Comparison of ENCODE assay signal across 23 mouse cellular contexts in the genomic region with DNA sequence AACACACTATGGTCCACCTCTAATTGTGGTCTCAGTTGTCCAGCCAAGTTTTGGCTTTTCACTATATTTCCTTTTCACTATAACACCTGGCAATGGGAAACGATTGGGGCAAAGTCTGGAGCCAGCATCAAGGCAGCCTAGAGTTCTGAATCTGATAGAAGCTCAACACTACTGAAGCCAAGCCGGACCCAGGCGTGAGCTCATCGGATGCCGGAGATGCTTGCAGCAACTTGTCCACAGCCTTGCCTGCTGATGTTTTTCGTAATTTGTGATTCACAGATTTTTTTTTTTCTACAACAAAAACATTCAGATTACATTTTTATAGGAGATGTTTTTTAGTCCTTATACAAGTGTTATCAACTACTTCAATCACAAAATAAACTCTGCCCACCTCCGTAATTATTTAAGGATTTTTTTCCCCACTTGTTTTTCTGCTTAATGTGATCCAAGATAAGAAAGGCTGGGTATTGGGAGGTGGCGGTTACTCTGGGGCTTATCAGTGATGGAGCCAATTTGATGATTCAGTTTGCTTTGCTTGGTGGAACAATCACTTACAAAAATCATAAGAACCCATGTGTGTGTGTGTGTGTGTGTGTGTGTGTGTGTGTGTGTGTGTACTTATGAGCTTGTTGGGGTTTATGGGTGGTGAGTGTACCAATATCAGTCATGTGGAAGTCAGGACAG. TPM values are rescaled to one million over a fixed set of nuclear protein-coding genes. Genes with fewer than 3 reads are reported as not detected.
DNase-seq lines count a peak whose midpoint lies in the region; ATAC-seq lines count a peak whose summit lies in the region.
"Had no signal": no experiment of that assay in that cellular context is flagged by ENCODE, and none has a peak within 500 bp of the region (broad histone marks: within the 10 kb centered on the region; RNA-seq: fewer than 3 reads in every experiment).

No protein-coding gene starts in this region.

- ATAC-seq in midbrain, embryonic 11.5 days (ENCODE audit: low FRiP score), result no peak
- no peak for ATAC-seq in midbrain, embryonic 13.5 days
- ATAC-seq: activated CD4-positive, CD25-positive, alpha-beta regulatory T cell, adult 4 months; CD4-positive, CD25-positive, alpha-beta regulatory T cell, adult 4 months; forebrain, embryonic 13.5 days; forebrain, embryonic 15.5 days; forebrain, postnatal 0 days; Patski had no signal

- no peaks in the 10 kb centered on the region for H3K9me3 ChIP-seq in midbrain, embryonic 11.5 days (ENCODE audit: control insufficient read depth, low read length)
- H3K9me3 ChIP-seq in midbrain, embryonic 13.5 days, result no peaks in the 10 kb centered on the region
- H3K9me3 ChIP-seq: embryonic facial prominence, embryonic 10.5 days; embryonic facial prominence, embryonic 12.5 days; forebrain, embryonic 13.5 days; forebrain, embryonic 15.5 days; G1E had no signal

- H3K27me3 ChIP-seq in midbrain, embryonic 11.5 days (ENCODE audit: control insufficient read depth, insufficient read depth, low read length), result no peaks in the 10 kb centered on the region
- no peaks in the 10 kb centered on the region for H3K27me3 ChIP-seq in midbrain, embryonic 13.5 days
- H3K27me3 ChIP-seq: forebrain, embryonic 13.5 days; Patski had no signal

- no peaks in the 10 kb centered on the region for H3K4me1 ChIP-seq in midbrain, embryonic 11.5 days (ENCODE audit: control insufficient read depth, insufficient read depth, low read length)
- no peaks in the 10 kb centered on the region for H3K4me1 ChIP-seq in midbrain, embryonic 13.5 days (replicated peaks)
- H3K4me1 ChIP-seq: forebrain, embryonic 13.5 days; forebrain, embryonic 15.5 days had no signal

- no peak overlapping the region for H3K4me2 ChIP-seq in midbrain, embryonic 11.5 days
- no peak overlapping the region for H3K4me2 ChIP-seq in midbrain, embryonic 13.5 days (replicated peaks)
- H3K4me2 ChIP-seq: embryonic facial prominence, embryonic 12.5 days; forebrain, embryonic 13.5 days; forebrain, embryonic 15.5 days had no signal

- H3K4me3 ChIP-seq in midbrain, embryonic 11.5 days (ENCODE audit: low read depth, low read length), result no peak overlapping the region
- H3K4me3 ChIP-seq in midbrain, embryonic 13.5 days (replicated peaks), result no peak overlapping the region
- H3K4me3 ChIP-seq: embryonic facial prominence, embryonic 10.5 days; embryonic facial prominence, embryonic 12.5 days; forebrain, embryonic 13.5 days; forebrain, embryonic 15.5 days had no signal

- no peaks in the 10 kb centered on the region for H3K36me3 ChIP-seq in midbrain, embryonic 11.5 days (ENCODE audit: control insufficient read depth, insufficient read depth, low read length)
- H3K36me3 ChIP-seq in midbrain, embryonic 13.5 days, result no peaks in the 10 kb centered on the region
- H3K36me3 ChIP-seq: embryonic facial prominence, embryonic 10.5 days; embryonic facial prominence, embryonic 12.5 days; forebrain, embryonic 15.5 days; G1E had no signal

- H3K27ac ChIP-seq in midbrain, embryonic 11.5 days (ENCODE audit: low read depth, low read length), result no peak overlapping the region
- H3K27ac ChIP-seq in midbrain, embryonic 13.5 days, result no peak overlapping the region
- H3K27ac ChIP-seq: embryonic facial prominence, embryonic 10.5 days; embryonic facial prominence, embryonic 12.5 days; forebrain, embryonic 13.5 days; forebrain, embryonic 15.5 days had no signal

- no peak overlapping the region for H3K9ac ChIP-seq in midbrain, embryonic 11.5 days (ENCODE audit: low read length)
- no peak overlapping the region for H3K9ac ChIP-seq in midbrain, embryonic 13.5 days (replicated peaks)
- H3K9ac ChIP-seq: embryonic facial prominence, embryonic 12.5 days; forebrain, embryonic 13.5 days; forebrain, embryonic 15.5 days; forebrain, postnatal 0 days had no signal

- peak; percentile 51 for DNase-seq in midbrain, embryonic 11.5 days (ENCODE audit: low spot score, missing footprints)
- peak; percentile 20 to 60 for DNase-seq in urinary bladder, postnatal 36 days (ENCODE audit: low spot score in 2 of 2)
- no peak for DNase-seq in urinary bladder, adult 2 months (ENCODE audit: low spot score)
- DNase-seq in right cerebral cortex, postnatal 25 days, result no peak
- DNase-seq: adrenal gland, adult 8-10 months; adrenal gland, postnatal 14 days; adrenal gland, postnatal 36 days; B cell, adult 2 months; cerebellum, adult 11-12 months; cerebellum, adult 2 months; cerebellum, adult 9-10 months; cerebellum, postnatal 10 days; cerebellum, postnatal 25 days; forebrain, postnatal 0 days had no signal

- 84% methylated on average over 8 of the region's 8 CpGs for WGBS in midbrain, embryonic 11.5 days
- WGBS in midbrain, embryonic 13.5 days, result 92% methylated on average over 8 of the region's 8 CpGs

RNA-seq across cellular contexts. Expression of a gene that starts 24.7 kb away (rescaled TPM):
- 117 and 130 TPM in 2 replicates for polyA plus RNA-seq in midbrain, embryonic 11.5 days (2014; fragmentation: Nextera tagmentation; extraction: Ambion mirVana)
- polyA plus RNA-seq in midbrain, embryonic 13.5 days (2015; fragmentation: Nextera tagmentation; extraction: Ambion mirVana), result 126 TPM in 2 replicates
- 36.8 and 48.9 TPM in 2 replicates for polyA plus RNA-seq in urinary bladder, adult 2 months (2012; rRNA removed)

Comparison
In these comparisons a context has a peak if more than half of its experiments do, and no peak if none do; other contexts are left out.
1. DNase-seq: peak in midbrain, embryonic 11.5 days (single experiment) and urinary bladder, postnatal 36 days (2 of 2); none in urinary bladder, adult 2 months (single experiment) and right cerebral cortex, postnatal 25 days (single experiment).